Mouse (Mus musculus): ENCODE data around the gene Ift80. TPM values are rescaled to one million over a fixed set of nuclear protein-coding genes. Genes with fewer than 3 reads are reported as not detected.

The Ift80 gene
- polyA plus RNA-seq, 1 experiment from 2014 or later: 19.6 TPM

DNA sequence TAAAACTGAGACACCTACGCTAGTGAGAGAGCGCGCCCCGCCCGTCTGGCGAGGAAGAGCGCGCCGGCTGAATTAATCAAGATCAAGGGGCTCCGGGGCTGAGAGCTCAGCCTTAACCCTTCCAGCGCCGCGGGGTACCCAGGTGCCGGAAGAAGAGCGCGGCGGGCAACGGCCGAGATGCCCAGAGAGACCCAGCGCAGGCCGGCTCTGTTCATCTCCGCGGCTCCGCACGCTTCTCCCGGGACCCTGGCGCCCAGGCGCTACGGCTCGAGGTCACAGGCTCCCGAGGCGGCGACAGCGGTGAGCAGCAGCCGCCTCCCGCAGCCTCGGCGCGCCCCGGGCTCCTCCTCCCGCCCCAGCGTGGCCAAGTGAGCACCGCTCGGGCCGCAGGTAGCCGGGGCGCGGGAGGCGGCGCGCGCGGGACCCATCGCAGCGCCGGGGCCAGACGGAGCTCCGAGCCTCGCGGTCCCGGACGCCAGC, 135.1 kb downstream of the Ift80 start, which contains the start of gene 1110032F04Rik:
TSS of gene 1110032F04Rik (plus strand) at position 376 of the 480 bp plus-strand sequence.
- Histone ChIP-seq H3K4me1 (peaks cover 20% of the 10 kb centered on the region), H3K4me3 (replicated peaks) (peak within 1 kb of the TSS; percentile 60), H3K4me2 (replicated peaks) (peak within 1 kb of the TSS; percentile 100), H3K9ac (peak within 1 kb of the TSS; percentile 21), H3K27me3 (peaks cover 33% of the 10 kb centered on the region), H3K27ac (replicated peaks) (no peak within 1 kb of the TSS), H3K36me3 (no peaks in the 10 kb centered on the region), H3K9me3 (replicated peaks) (no peaks in the 10 kb centered on the region)
- under 1% methylated on average over 62 of the region's 62 CpGs for WGBS
- peak; percentile 47 for ATAC-seq (ENCODE audit: insufficient number of reproducible peaks, low FRiP score, low TSS enrichment, low read depth)

- Histone ChIP-seq H3K27ac (replicated peaks) (no peak overlapping the region), H3K36me3 (no peaks in the 10 kb centered on the region), H3K9ac (no peak overlapping the region), H3K9me3 (replicated peaks) (no peaks in the 10 kb centered on the region), H3K27me3 (no peaks in the 10 kb centered on the region), H3K4me2 (replicated peaks) (no peak overlapping the region), H3K4me3 (replicated peaks) (no peak overlapping the region), H3K4me1 (no peaks in the 10 kb centered on the region)
- no peak for ATAC-seq (ENCODE audit: insufficient number of reproducible peaks, low FRiP score, low TSS enrichment, low read depth)
- 74% methylated on average over 1 of the region's 1 CpGs for whole genome bisulfite sequencing
These were observed 152.0 kb downstream of the Ift80 start for GRCm38 (mm10) chr3:68852414-68852813.

DNA sequence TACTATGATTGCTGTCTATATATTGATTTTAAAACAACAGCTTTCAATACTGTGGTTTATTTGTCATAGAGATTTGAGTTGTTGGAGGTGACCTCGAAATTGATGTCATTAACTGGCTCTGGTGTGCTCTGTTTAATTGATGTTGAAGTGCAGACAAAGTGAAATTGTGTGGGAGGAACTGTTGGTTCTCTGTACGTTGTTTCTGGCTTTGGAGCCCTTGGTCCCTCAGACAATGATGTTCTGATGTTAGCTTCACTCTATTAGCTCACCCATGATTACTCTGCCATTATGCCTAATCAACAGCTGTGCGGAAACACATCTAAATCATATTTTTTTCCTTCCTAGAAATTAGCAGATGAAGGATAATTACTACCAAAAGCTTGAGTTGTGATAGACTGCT, 156.0 kb downstream of the Ift80 start:
- Histone ChIP-seq H3K27me3 (no peaks in the 10 kb centered on the region), H3K4me1 (no peaks in the 10 kb centered on the region), H3K4me3 (replicated peaks) (no peak overlapping the region), H3K36me3 (no peaks in the 10 kb centered on the region), H3K9me3 (replicated peaks) (no peaks in the 10 kb centered on the region), H3K27ac (replicated peaks) (no peak overlapping the region), H3K4me2 (replicated peaks) (no peak overlapping the region), H3K9ac (no peak overlapping the region)
- ATAC-seq (ENCODE audit: insufficient number of reproducible peaks, low FRiP score, low TSS enrichment, low read depth): no peak
- WGBS: 57% methylated on average over 3 of the region's 3 CpGs

GRCm38 (mm10) chr3:68844025-68844424, 160.3 kb downstream of the Ift80 start:
- H3K9ac ChIP-seq: no peak overlapping the region
- WGBS: 89% methylated on average over 4 of the region's 4 CpGs
- H3K27ac ChIP-seq (replicated peaks): no peak overlapping the region
- H3K9me3 ChIP-seq (replicated peaks): no peaks in the 10 kb centered on the region
- no peak overlapping the region for H3K4me2 ChIP-seq (replicated peaks)
- no peak overlapping the region for H3K4me3 ChIP-seq (replicated peaks)
- no peaks in the 10 kb centered on the region for H3K36me3 ChIP-seq
- H3K4me1 ChIP-seq: no peaks in the 10 kb centered on the region
- no peaks in the 10 kb centered on the region for H3K27me3 ChIP-seq
- no peak for ATAC-seq (ENCODE audit: insufficient number of reproducible peaks, low FRiP score, low TSS enrichment, low read depth)

MicroRNAs within 50 kb of the gene (microRNA counts, 519-probe panel; counts per million panel counts)
- 4,112 counts per million, percentile 94 among the panel's probes with 10 or more counts for microRNA mmu-miR-15b

Small RNA genes lying within 50 kb of the gene (microRNA-seq; reads per million reads assigned to microRNA genes)
- 747 reads per million, percentile 74 among the genes with 10 or more reads in this experiment for gene Mir15b (ENCODE audit: borderline number of aligned reads)
- 362 reads per million, percentile 69 among the genes with 10 or more reads in this experiment for gene Mir16-2 (ENCODE audit: borderline number of aligned reads)

Other genes with a start within 250 kb of the Ift80 start
- 1.2 and 1.4 TPM in 2 replicates for gene 1110032F04Rik, start 135.0 kb downstream of the Ift80 start, polyA plus RNA-seq (2015; fragmentation: Nextera tagmentation; extraction: Ambion mirVana)
- gene Smc4, start 168 bp upstream of the Ift80 start, polyA plus RNA-seq (2015; fragmentation: Nextera tagmentation; extraction: Ambion mirVana): 143 and 144 TPM in 2 replicates
- 77.5 and 86.0 TPM in 2 replicates for gene Trim59, start 40.2 kb upstream of the Ift80 start, polyA plus RNA-seq (2015; fragmentation: Nextera tagmentation; extraction: Ambion mirVana)
- 30.1 and 32.7 TPM in 2 replicates for gene Kpna4, start 122.5 kb upstream of the Ift80 start, polyA plus RNA-seq (2015; fragmentation: Nextera tagmentation; extraction: Ambion mirVana)
- gene Arl14, start 217.8 kb upstream of the Ift80 start, polyA plus RNA-seq (2015; fragmentation: Nextera tagmentation; extraction: Ambion mirVana): 0.13 TPM in 1 of 2 replicates, not detected in the other